Mouse (Mus musculus) MEL (cell line): Measurements from ENCODE around the gene F2r.

ENCODE experiments used
- CHD1 ChIP-seq: IDR thresholded peaks from 2 replicates; pipeline ENCODE4 v1.6.1; 2012; ENCODE audit warnings: low read depth, mild to moderate bottlenecking, inconsistent platforms, low read length, improper control_type of control experiment
- CTCF ChIP-seq, 3 experiments: IDR thresholded peaks in 2 of 3; conservative IDR thresholded peaks in 1 of 3; 2 replicates each; pipeline ENCODE4 v1.5.1; 2011 to 2012; ENCODE audit warnings: low read length in 3 of 3, low read depth in 2 of 3, mild to moderate bottlenecking in 2 of 3, improper control_type of control experiment in 1 of 3, inconsistent platforms in 1 of 3, mixed read lengths in 1 of 3, moderate library complexity in 1 of 3; ENCODE audit not compliant: control insufficient read depth in 1 of 3, insufficient read depth in 1 of 3, poor library complexity in 1 of 3, severe bottlenecking in 1 of 3
- E2F4 ChIP-seq: IDR thresholded peaks from 2 replicates; pipeline ENCODE4 v1.6.1; 2011; ENCODE audit warnings: low read depth, low read length, improper control_type of control experiment, borderline replicate concordance
- ELF1 ChIP-seq: IDR thresholded peaks from 2 replicates; pipeline ENCODE4 v1.6.1; 2014; ENCODE audit warnings: low read depth, mild to moderate bottlenecking, inconsistent platforms, low read length, improper control_type of control experiment, moderate library complexity
- EP300 ChIP-seq, 2 experiments: IDR thresholded peaks; 2 replicates each; pipeline ENCODE4 v1.6.1; 2011; ENCODE audit warnings: improper control_type of control experiment in 2 of 2, low read length in 2 of 2, low read depth in 1 of 2, mild to moderate bottlenecking in 1 of 2
- POLR2A ChIP-seq, 2 experiments: IDR thresholded peaks; 2 replicates each; pipeline ENCODE4 v1.6.1; 2011 to 2012; ENCODE audit warnings: low read length in 2 of 2, mild to moderate bottlenecking in 2 of 2, control low read depth in 1 of 2, improper control_type of control experiment in 1 of 2, low read depth in 1 of 2, moderate library complexity in 1 of 2; ENCODE audit not compliant: control insufficient read depth in 1 of 2, insufficient read depth in 1 of 2, poor library complexity in 1 of 2
- TAL1 ChIP-seq: IDR thresholded peaks from 2 replicates; pipeline ENCODE4 v1.6.1; 2012; ENCODE audit warnings: mild to moderate bottlenecking, inconsistent platforms, low read length, moderate library complexity, mixed read lengths
- UBTF ChIP-seq: IDR thresholded peaks from 2 replicates; pipeline ENCODE4 v1.6.1; 2012; ENCODE audit warnings: low read depth, mild to moderate bottlenecking, inconsistent platforms, low read length, improper control_type of control experiment, moderate library complexity, borderline replicate concordance; ENCODE audit not compliant: insufficient read depth
- USF2 ChIP-seq, 2 experiments: IDR thresholded peaks; 2 replicates each; pipeline ENCODE4 v1.6.1; 2011 to 2012; ENCODE audit warnings: improper control_type of control experiment in 2 of 2, low read length in 2 of 2, borderline replicate concordance in 1 of 2, inconsistent platforms in 1 of 2, low read depth in 1 of 2, mild to moderate bottlenecking in 1 of 2; ENCODE audit not compliant: insufficient read depth in 1 of 2

- TF ChIP-seq E2F4, result no peak
- no peak for TF ChIP-seq POLR2A (IDR thresholded peaks at IDR 0.05; ENCODE audit: control insufficient read depth in 1 of 2, insufficient read depth in 1 of 2, low read depth in 1 of 2, low read length in 2 of 2, poor library complexity in 1 of 2)
- no peak for TF ChIP-seq UBTF
- TF ChIP-seq CTCF (IDR thresholded peaks at IDR 0.05 in 2 of 3, conservative IDR thresholded peaks at IDR 0.05 in 1 of 3; ENCODE audit: control insufficient read depth in 1 of 3, insufficient read depth in 1 of 3, low read depth in 2 of 3, low read length in 3 of 3, poor library complexity in 1 of 3, severe bottlenecking in 1 of 3), result no peak
- TF ChIP-seq ELF1, result no peak
- no peak for TF ChIP-seq EP300 (IDR thresholded peaks at IDR 0.05; ENCODE audit: low read depth in 1 of 2, low read length in 2 of 2)
- TF ChIP-seq USF2 (IDR thresholded peaks at IDR 0.05; ENCODE audit: borderline replicate concordance in 1 of 2, insufficient read depth in 1 of 2, low read depth in 1 of 2, low read length in 2 of 2), result no peak
- TF ChIP-seq TAL1, result no peak
- no peak for TF ChIP-seq CHD1
Observed at GRCm38 (mm10) chr13:95655284-95655683, 37.0 kb upstream of the F2r start.
